Mouse (Mus musculus) ES-Bruce4 (cell line): ENCODE measurements around the gene Arl15. TPM values are rescaled to one million over a fixed set of nuclear protein-coding genes. Genes with fewer than 3 reads are reported as not detected.

Source experiments
- H3K27ac ChIP-seq: 2 replicates; pipeline ENCODE4 v1.5.1; 2012; ENCODE audit warnings: low read length, inconsistent platforms; ENCODE audit not compliant: insufficient read depth
- H3K27me3 ChIP-seq: 2 replicates; pipeline ENCODE4 v1.6.1; 2012; ENCODE audit warnings: mild to moderate bottlenecking, low read length, inconsistent platforms; ENCODE audit not compliant: control insufficient read depth, poor library complexity, insufficient read depth, severe bottlenecking
- H3K36me3 ChIP-seq: 2 replicates; pipeline ENCODE4 v1.6.1; 2012; ENCODE audit warnings: inconsistent platforms, mild to moderate bottlenecking, low read length, moderate library complexity; ENCODE audit not compliant: control insufficient read depth, poor library complexity, insufficient read depth, severe bottlenecking
- H3K4me1 ChIP-seq: one replicate; pipeline ENCODE4 v1.8.1; 2011; ENCODE audit warnings: low read length; ENCODE audit not compliant: control insufficient read depth, insufficient read depth
- H3K4me3 ChIP-seq: 2 replicates; pipeline ENCODE4 v1.5.1; 2011; ENCODE audit warnings: low read depth, mild to moderate bottlenecking, low read length
- H3K9ac ChIP-seq: 2 replicates; pipeline ENCODE4 v1.6.1; 2012; ENCODE audit warnings: low read depth, mild to moderate bottlenecking, inconsistent platforms; ENCODE audit not compliant: poor library complexity, severe bottlenecking
- H3K9me3 ChIP-seq: replicated peaks from 2 replicates; pipeline ENCODE4 v1.6.1; 2012; ENCODE audit warnings: mild to moderate bottlenecking, low read length, inconsistent platforms; ENCODE audit not compliant: control insufficient read depth, poor library complexity, insufficient read depth, severe bottlenecking
- CTCF ChIP-seq: IDR thresholded peaks from one replicate; pipeline ENCODE4 v1.8.1; 2011; ENCODE audit warnings: low read depth, low read length
- EP300 ChIP-seq: IDR thresholded peaks from 2 replicates; pipeline ENCODE4 v1.6.1; 2011; ENCODE audit warnings: low read depth, low read length; ENCODE audit not compliant: insufficient read depth
- POLR2A ChIP-seq: IDR thresholded peaks from one replicate; pipeline ENCODE4 v1.8.1; 2011; ENCODE audit warnings: low read length; ENCODE audit not compliant: insufficient read depth
- polyA plus RNA-seq: library from polyadenylated mRNA; stranded (reverse); fragments of >200 nt; gene quantifications from 2 replicates; pipeline ENCODE4 v1.2.4, GENCODE M21; 2011; ENCODE audit warnings: low read depth; ENCODE audit not compliant: missing spikeins, insufficient read depth, insufficient read length

Arl15 gene
- polyA plus RNA-seq, 1 experiment = 53.3 TPM

DNA sequence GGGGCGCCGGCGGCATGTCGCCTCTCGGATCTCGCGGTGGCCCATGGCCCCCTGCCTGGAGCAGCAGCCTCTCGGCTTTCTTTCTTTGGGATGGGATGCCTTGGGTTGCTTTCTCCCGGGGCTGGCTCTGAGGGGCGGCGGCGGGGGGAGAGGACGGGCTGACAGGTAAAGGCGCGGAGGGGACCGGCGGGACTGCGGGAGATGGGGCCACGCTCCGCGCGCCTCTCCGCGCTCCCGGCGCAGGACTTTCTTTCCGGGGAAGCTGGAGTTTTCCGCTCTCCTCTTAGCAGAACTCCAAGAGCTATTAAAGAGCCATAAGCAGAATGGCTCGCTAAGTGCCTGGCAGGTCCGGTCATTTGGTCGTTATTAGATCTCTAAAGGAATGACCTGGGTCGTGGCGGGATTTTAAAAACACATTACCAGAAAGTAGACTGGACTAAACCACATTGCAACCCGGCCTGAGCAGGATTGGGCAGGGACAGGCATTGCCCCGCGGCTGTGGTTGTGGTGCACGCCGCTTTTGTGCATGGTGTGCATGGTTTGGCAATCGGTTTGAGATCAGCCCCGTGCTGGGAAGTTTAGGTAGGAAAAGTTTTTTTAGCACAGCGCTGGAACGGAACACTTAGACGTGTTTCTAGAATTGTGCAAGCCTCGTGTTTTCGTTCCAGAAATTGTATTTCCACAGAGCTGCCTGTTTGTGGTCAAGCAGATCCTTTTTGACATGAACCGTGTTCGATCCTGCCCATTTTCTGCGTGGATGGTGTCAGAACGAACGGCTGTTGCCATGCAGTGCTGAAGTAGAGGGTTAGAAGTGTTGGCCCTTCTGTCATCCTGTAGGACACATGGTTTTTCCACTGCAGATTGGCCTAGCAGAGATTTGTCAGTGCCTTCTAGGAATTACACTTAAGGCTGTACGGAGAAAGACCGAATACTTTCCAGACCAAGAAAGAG, 675 bp downstream of the Arl15 start:
- Histone ChIP-seq H3K36me3 (no peaks in the 10 kb centered on the region), H3K4me3 (peak overlapping the region; percentile 96), H3K4me1 (no peaks in the 10 kb centered on the region), H3K9ac (peak overlapping the region; percentile 89), H3K9me3 (no peaks in the 10 kb centered on the region), H3K27ac (peak overlapping the region; percentile 75), H3K27me3 (no peaks in the 10 kb centered on the region)
- TF ChIP-seq POLR2A (no peak), EP300 (0 out of 2 replicates have a peak, but pooled peaks have one; percentile 52)

DNA sequence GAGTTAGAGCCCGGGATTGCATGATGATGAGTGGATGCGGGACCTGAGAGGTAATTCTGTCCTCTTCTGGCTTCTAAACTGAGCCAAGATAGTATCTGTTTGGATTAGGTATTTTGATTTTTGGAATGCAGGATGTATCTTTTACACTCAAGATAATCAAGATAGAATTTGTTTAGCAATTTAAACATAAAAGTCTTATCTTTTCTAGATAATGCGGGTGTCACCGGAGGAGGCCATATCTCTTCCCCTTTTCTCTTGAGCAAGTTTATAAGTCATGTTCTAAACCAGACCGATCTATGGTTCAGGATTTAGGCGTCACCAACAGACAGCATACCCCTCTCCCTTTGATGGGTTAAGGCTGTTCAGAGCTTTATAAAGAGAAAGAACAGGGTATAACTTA, 3.1 kb downstream of the Arl15 start:
- Histone ChIP-seq H3K9ac (no peak overlapping the region), H3K9me3 (no peaks in the 10 kb centered on the region), H3K36me3 (no peaks in the 10 kb centered on the region), H3K4me1 (no peaks in the 10 kb centered on the region), H3K27me3 (no peaks in the 10 kb centered on the region), H3K4me3 (no peak overlapping the region), H3K27ac (no peak overlapping the region)
- TF ChIP-seq EP300 = no peak
- TF ChIP-seq CTCF = no peak
- no peak for TF ChIP-seq POLR2A

GRCm38 (mm10) chr13:113799361-113799760, 5.1 kb downstream of the Arl15 start:
- no peaks in the 10 kb centered on the region for H3K9me3 ChIP-seq
- H3K4me1 ChIP-seq = peaks cover 2% of the 10 kb centered on the region
- no peak overlapping the region for H3K27ac ChIP-seq
- no peaks in the 10 kb centered on the region for H3K27me3 ChIP-seq
- TF ChIP-seq EP300 (no peak), POLR2A (no peak), CTCF (no peak)
- no peak overlapping the region for H3K9ac ChIP-seq
- H3K36me3 ChIP-seq = no peaks in the 10 kb centered on the region
- H3K4me3 ChIP-seq = no peak overlapping the region

GRCm38 (mm10) chr13:113800246-113800645, 5.9 kb downstream of the Arl15 start:
- Histone ChIP-seq H3K4me1 (peaks cover 2% of the 10 kb centered on the region), H3K9me3 (no peaks in the 10 kb centered on the region), H3K4me3 (no peak overlapping the region), H3K27me3 (no peaks in the 10 kb centered on the region), H3K27ac (no peak overlapping the region), H3K9ac (no peak overlapping the region), H3K36me3 (no peaks in the 10 kb centered on the region)
- TF ChIP-seq CTCF = no peak
- no peak for TF ChIP-seq POLR2A
- no peak for TF ChIP-seq EP300

- Histone ChIP-seq H3K4me1 (peaks cover 2% of the 10 kb centered on the region), H3K36me3 (no peaks in the 10 kb centered on the region), H3K27ac (no peak overlapping the region), H3K27me3 (no peaks in the 10 kb centered on the region), H3K4me3 (no peak overlapping the region), H3K9me3 (0 out of 2 replicates have a peak, but pooled peaks cover 3% of the 10 kb centered on the region), H3K9ac (no peak overlapping the region)
- TF ChIP-seq POLR2A (no peak), EP300 (no peak), CTCF (no peak)
These were observed 8.3 kb downstream of the Arl15 start for GRCm38 (mm10) chr13:113802571-113802970.

DNA sequence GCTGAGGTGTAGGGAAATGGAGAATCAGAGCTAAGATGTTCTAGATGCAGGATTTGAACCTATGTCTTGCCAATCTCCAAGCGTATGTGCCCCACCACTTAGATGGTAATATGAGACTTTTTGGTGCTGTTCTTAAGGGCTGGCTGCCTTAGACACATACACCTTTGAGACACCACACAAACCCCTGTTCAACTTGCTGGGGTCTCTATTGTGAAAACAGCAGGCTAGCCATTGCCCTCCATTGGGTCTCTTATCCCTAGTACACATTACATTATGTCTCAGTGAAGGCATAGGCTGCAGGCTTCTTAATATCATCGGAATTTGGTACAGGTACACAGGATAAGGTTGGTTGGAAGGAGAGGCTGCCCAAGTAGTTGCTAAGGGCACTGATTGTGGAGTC, 16.8 kb downstream of the Arl15 start:
- no peak overlapping the region for H3K9ac ChIP-seq
- TF ChIP-seq POLR2A (no peak), EP300 (no peak), CTCF (no peak)
- no peaks in the 10 kb centered on the region for H3K36me3 ChIP-seq
- H3K4me3 ChIP-seq = no peak overlapping the region
- H3K27ac ChIP-seq = no peak overlapping the region
- peaks cover 7% of the 10 kb centered on the region for H3K4me1 ChIP-seq
- peaks cover 4% of the 10 kb centered on the region; the same call in 1 of the 2 replicates for H3K9me3 ChIP-seq
- H3K27me3 ChIP-seq = no peaks in the 10 kb centered on the region
